ENCODE assay signal across 8 mouse cellular contexts in genomic region chr6:52233546-52234427, GRCm38 (mm10). TPM values are rescaled to one million over a fixed set of nuclear protein-coding genes. Genes with fewer than 3 reads are reported as not detected.
DNase-seq lines count a peak whose midpoint lies in the region; ATAC-seq and TF ChIP-seq lines count a peak whose summit lies in the region.
"Had no signal": no experiment of that assay in that cellular context is flagged by ENCODE, and none has a peak within 500 bp of the region (broad histone marks: within the 10 kb centered on the region; RNA-seq: fewer than 3 reads in every experiment).

No protein-coding gene starts in this region.

- peak overlapping the region; percentile 96 for H3K4me2 ChIP-seq in limb, embryonic 12.5 days

- under 1% methylated on average over 70 of the region's 70 CpGs for WGBS in limb, embryonic 12.5 days

- intact Hi-C loops in gastrocnemius, postnatal 36 days (cut with DNase I) = no loop called here
- intact Hi-C loops in left cerebral cortex, adult 2 months (cut with DNase I) = no loop called here
- intact Hi-C loops in left cerebral cortex, postnatal 14 days (cut with DNase I) = loop anchor here (5.0 kb wide), 1 partner anchor 1051 kb away; no protein-coding TSS in a partner anchor

- peak overlapping the region; percentile 100 for H3K9ac ChIP-seq in limb, embryonic 12.5 days (replicated peaks)

- H3K27ac ChIP-seq in limb, embryonic 12.5 days = peak overlapping the region; percentile 100
- H3K27ac ChIP-seq in left cerebral cortex, adult 2 months = no peak overlapping the region

- H3K4me1 ChIP-seq in limb, embryonic 12.5 days (replicated peaks) = peaks cover 24% of the 10 kb centered on the region

- no peaks in the 10 kb centered on the region for H3K9me3 ChIP-seq in limb, embryonic 12.5 days

- peaks cover 3% of the 10 kb centered on the region; the same call in 1 of the 2 replicates for H3K27me3 ChIP-seq in limb, embryonic 12.5 days

- H3K36me3 ChIP-seq in limb, embryonic 12.5 days = peaks cover 57% of the 10 kb centered on the region

- H3K4me3 ChIP-seq in limb, embryonic 12.5 days (replicated peaks) = peak overlapping the region; percentile 99
- H3K4me3 ChIP-seq in left cerebral cortex, adult 2 months = no peak overlapping the region

- peak; percentile 83 for DNase-seq in urinary bladder, adult 2 months (ENCODE audit: low spot score)
- DNase-seq in urinary bladder, postnatal 25 days (ENCODE audit: low spot score) = no peak
- peak; percentile 79 for DNase-seq in gastrocnemius, postnatal 36 days
- DNase-seq in left cerebral cortex, adult 2 months (ENCODE audit: extremely low spot score in 1 of 2, low spot score in 2 of 2) = no peak
- DNase-seq in left cerebral cortex, postnatal 14 days (ENCODE audit: low spot score in 2 of 2) = no peak
- DNase-seq in MN1 (ENCODE audit: low spot score) = no peak

- no peak for TF ChIP-seq CTCF in left cerebral cortex, adult 2 months (IDR thresholded peaks at IDR 0.05)

- no peak for ATAC-seq in limb, embryonic 12.5 days (ENCODE audit: insufficient number of reproducible peaks, insufficient read depth, low FRiP score, low TSS enrichment, low read depth)

RNA-seq across cellular contexts. Expression of gene Hoxa9, which starts 2.9 kb away (rescaled TPM):
- polyA plus RNA-seq in urinary bladder, adult 2 months (2012; rRNA removed) = 48.1 and 60.0 TPM in 2 replicates
- total RNA-seq in gastrocnemius, postnatal 36 days (2021) = 1 to 10 TPM; 3.9 to 6.8 TPM
- polyA plus RNA-seq in limb, embryonic 12.5 days (2016; fragmentation: Nextera tagmentation; extraction: Ambion mirVana) = 74.7 and 77.4 TPM in 2 replicates
- total RNA-seq in left cerebral cortex, adult 2 months (2021) = not detected
- total RNA-seq in left cerebral cortex, postnatal 14 days (2021) = not detected
- total RNA-seq: heart, postnatal 10 days had no signal

RNA-seq across cellular contexts. Expression of gene Hoxa10, which starts 6.9 kb away (rescaled TPM):
- polyA plus RNA-seq in urinary bladder, adult 2 months (2012; rRNA removed) = 79.4 and 93.6 TPM in 2 replicates
- total RNA-seq in gastrocnemius, postnatal 36 days (2021) = 10 to 100 TPM; 13.6 to 16.9 TPM
- polyA plus RNA-seq in limb, embryonic 12.5 days (2016; fragmentation: Nextera tagmentation; extraction: Ambion mirVana) = 272 and 294 TPM in 2 replicates
- total RNA-seq in left cerebral cortex, adult 2 months (2021) = not detected
- not detected for total RNA-seq in left cerebral cortex, postnatal 14 days (2021)
- total RNA-seq: heart, postnatal 10 days had no signal

RNA-seq across cellular contexts. Expression of gene Hoxa11, which starts 11.8 kb away (rescaled TPM):
- 25.4 and 29.2 TPM in 2 replicates for polyA plus RNA-seq in urinary bladder, adult 2 months (2012; rRNA removed)
- 1 to 10 TPM; 2.0 to 2.7 TPM for total RNA-seq in gastrocnemius, postnatal 36 days (2021)
- 88.2 and 96.8 TPM in 2 replicates for polyA plus RNA-seq in limb, embryonic 12.5 days (2016; fragmentation: Nextera tagmentation; extraction: Ambion mirVana)
- total RNA-seq in left cerebral cortex, adult 2 months (2021) = not detected
- total RNA-seq in left cerebral cortex, postnatal 14 days (2021) = not detected
- total RNA-seq: heart, postnatal 10 days had no signal

RNA-seq across cellular contexts. Expression of gene Hoxa7, which starts 12.1 kb away (rescaled TPM):
- polyA plus RNA-seq in urinary bladder, adult 2 months (2012; rRNA removed) = 27.6 and 28.6 TPM in 2 replicates
- total RNA-seq in gastrocnemius, postnatal 36 days (2021) = 1 to 10 TPM; 3.7 to 4.0 TPM
- polyA plus RNA-seq in limb, embryonic 12.5 days (2016; fragmentation: Nextera tagmentation; extraction: Ambion mirVana) = 11.7 and 13.8 TPM in 2 replicates
- total RNA-seq in left cerebral cortex, adult 2 months (2021) = not detected
- not detected for total RNA-seq in left cerebral cortex, postnatal 14 days (2021)

RNA-seq across cellular contexts. Expression of gene Gm28308, which starts 20.6 kb away (rescaled TPM):
- polyA plus RNA-seq in urinary bladder, adult 2 months (2012; rRNA removed) = 0.88 and 1.2 TPM in 2 replicates
- under 1 TPM in 1 of 2 experiments, not detected in 1; 0.71 TPM for total RNA-seq in gastrocnemius, postnatal 36 days (2021)
- polyA plus RNA-seq in limb, embryonic 12.5 days (2016; fragmentation: Nextera tagmentation; extraction: Ambion mirVana) = 2.1 TPM in 1 of 2 replicates, not detected in the other
- not detected for total RNA-seq in left cerebral cortex, adult 2 months (2021)
- not detected for total RNA-seq in left cerebral cortex, postnatal 14 days (2021)
- total RNA-seq: heart, postnatal 10 days had no signal

Comparison
In these comparisons a context has a peak if more than half of its experiments do, and no peak if none do; other contexts are left out.
1. DNase-seq: peak in urinary bladder, adult 2 months (single experiment) and gastrocnemius, postnatal 36 days (2 of 2); none in urinary bladder, postnatal 25 days (single experiment), left cerebral cortex, adult 2 months (0 of 2), left cerebral cortex, postnatal 14 days (0 of 2) and MN1 (single experiment).
2. RNA of gene Hoxa9, which starts 2.9 kb away (total RNA-seq): 3.9 to 6.8 TPM in gastrocnemius, postnatal 36 days; not detected in left cerebral cortex, adult 2 months and not detected in left cerebral cortex, postnatal 14 days; every median in the first group is over 4 times any median in the second.
3. RNA of gene Hoxa10, which starts 6.9 kb away (total RNA-seq): 13.6 to 16.9 TPM in gastrocnemius, postnatal 36 days; not detected in left cerebral cortex, adult 2 months and not detected in left cerebral cortex, postnatal 14 days; every median in the first group is over 10 times any median in the second.